Mouse (Mus musculus): Measurements from ENCODE around the gene Ttc28.

Ttc28 gene

GRCm38 (mm10) chr5:111049584-111049983 lies 170.0 kb downstream of the Ttc28 start:
- DNase-seq (ENCODE audit: low read depth, low spot score), result no peak

- no peak for DNase-seq (ENCODE audit: low read depth, low spot score)
These were observed 170.5 kb downstream of the Ttc28 start for GRCm38 (mm10) chr5:111050135-111050534.

- no peak for DNase-seq (ENCODE audit: low read depth, low spot score)
These were observed 174.8 kb downstream of the Ttc28 start for GRCm38 (mm10) chr5:111054380-111054779.

- DNase-seq (ENCODE audit: low read depth, low spot score), result no peak
These were observed 175.3 kb downstream of the Ttc28 start for GRCm38 (mm10) chr5:111054848-111055428.

GRCm38 (mm10) chr5:111055507-111055906 lies 175.9 kb downstream of the Ttc28 start:
- DNase-seq (ENCODE audit: low read depth, low spot score), result peak; percentile 41

GRCm38 (mm10) chr5:111057084-111057483 lies 177.5 kb downstream of the Ttc28 start:
- no peak for DNase-seq (ENCODE audit: low read depth, low spot score)

- DNase-seq (ENCODE audit: low read depth, low spot score), result peak; percentile 22
These were observed 179.0 kb downstream of the Ttc28 start for GRCm38 (mm10) chr5:111058401-111059139.

- no peak for DNase-seq (ENCODE audit: low read depth, low spot score)
These were observed 179.7 kb downstream of the Ttc28 start for GRCm38 (mm10) chr5:111059140-111059921.

- no peak for DNase-seq (ENCODE audit: low read depth, low spot score)
These were observed 180.7 kb downstream of the Ttc28 start for GRCm38 (mm10) chr5:111060246-111060745.

GRCm38 (mm10) chr5:111063155-111063554 lies 183.6 kb downstream of the Ttc28 start:
- DNase-seq (ENCODE audit: low read depth, low spot score), result no peak

GRCm38 (mm10) chr5:111063991-111064390 lies 184.4 kb downstream of the Ttc28 start:
- no peak for DNase-seq (ENCODE audit: low read depth, low spot score)

GRCm38 (mm10) chr5:111065770-111066169 lies 186.2 kb downstream of the Ttc28 start:
- DNase-seq (ENCODE audit: low read depth, low spot score), result no peak

GRCm38 (mm10) chr5:111069503-111069902 lies 189.9 kb downstream of the Ttc28 start:
- no peak for DNase-seq (ENCODE audit: low read depth, low spot score)

GRCm38 (mm10) chr5:111069931-111070330 lies 190.3 kb downstream of the Ttc28 start:
- DNase-seq (ENCODE audit: low read depth, low spot score), result no peak

GRCm38 (mm10) chr5:111070361-111070760 lies 190.8 kb downstream of the Ttc28 start:
- DNase-seq (ENCODE audit: low read depth, low spot score), result no peak

GRCm38 (mm10) chr5:111073316-111073736 lies 193.7 kb downstream of the Ttc28 start:
- no peak for DNase-seq (ENCODE audit: low read depth, low spot score)

- DNase-seq (ENCODE audit: low read depth, low spot score), result no peak
These were observed 194.4 kb downstream of the Ttc28 start for GRCm38 (mm10) chr5:111074050-111074449.

- no peak for DNase-seq (ENCODE audit: low read depth, low spot score)
These were observed 196.2 kb downstream of the Ttc28 start for GRCm38 (mm10) chr5:111075841-111076240.

- DNase-seq (ENCODE audit: low read depth, low spot score), result no peak
These were observed 197.7 kb downstream of the Ttc28 start for GRCm38 (mm10) chr5:111077261-111077660.

- DNase-seq (ENCODE audit: low read depth, low spot score), result no peak
These were observed 201.0 kb downstream of the Ttc28 start for GRCm38 (mm10) chr5:111080601-111081000.

GRCm38 (mm10) chr5:111085849-111086248 lies 206.2 kb downstream of the Ttc28 start:
- DNase-seq (ENCODE audit: low read depth, low spot score), result no peak

- no peak for DNase-seq (ENCODE audit: low read depth, low spot score)
These were observed 217.1 kb downstream of the Ttc28 start for GRCm38 (mm10) chr5:111096750-111097149.
